Mouse (Mus musculus) forebrain, embryonic 10.5 days (tissue): ENCODE measurements around the gene Cxadr. TPM values are rescaled to one million over a fixed set of nuclear protein-coding genes. Genes with fewer than 3 reads are reported as not detected.

Experiments used
- DNase-seq: peaks from one replicate; pipeline ENCODE4 v3.0.0-alpha.2; 2017; ENCODE audit warnings: low spot score; ENCODE audit errors: extremely low spot score
- H3K27ac ChIP-seq: fragments of 300-500 bp; sonication (generic); 2 replicates; pipeline ENCODE4 v1.5.1; 2016; ENCODE audit warnings: mild to moderate bottlenecking
- H3K27me3 ChIP-seq: fragments of 300-500 bp; sonication (generic); 2 replicates; pipeline ENCODE4 v1.6.1; 2016; ENCODE audit warnings: mild to moderate bottlenecking; ENCODE audit not compliant: poor library complexity, severe bottlenecking
- H3K36me3 ChIP-seq: fragments of 300-500 bp; sonication (generic); replicated peaks from 2 replicates; pipeline ENCODE4 v1.6.1; 2016; ENCODE audit warnings: mild to moderate bottlenecking, moderate library complexity
- H3K4me1 ChIP-seq: fragments of 300-500 bp; sonication (generic); 2 replicates; pipeline ENCODE4 v1.6.1; 2016
- H3K4me3 ChIP-seq: fragments of 300-500 bp; sonication (generic); 2 replicates; pipeline ENCODE4 v1.5.1; 2016; ENCODE audit warnings: mild to moderate bottlenecking, moderate library complexity
- H3K9me3 ChIP-seq: fragments of 300-500 bp; sonication (generic); 2 replicates; pipeline ENCODE4 v1.6.1; 2016; ENCODE audit warnings: mild to moderate bottlenecking, moderate library complexity
- WGBS: fragments of 180-500 bp; shearing (Covaris S2); methylation state at CpG from one replicate; pipeline ENCODE4 v1.1.7; 2016; 5-methylcytosine and 5-hydroxymethylcytosine counted together
- polyA plus RNA-seq: library from polyadenylated mRNA; unstranded; fragments of >200 nt; fragmentation: Nextera tagmentation; extraction: Ambion mirVana; gene quantifications from 2 replicates; pipeline ENCODE4 v1.2.1, GENCODE M21; 2016

Gene Cxadr
- polyA plus RNA-seq, 1 experiment from 2014 or later, result 67.8 TPM

GRCm38 (mm10) chr16:78283231-78283630 is 18.1 kb upstream of the Cxadr start:
- H3K27me3 ChIP-seq, result no peaks in the 10 kb centered on the region; the same call in 1 of the 2 replicates
- no peaks in the 10 kb centered on the region for H3K9me3 ChIP-seq
- H3K36me3 ChIP-seq, result no peaks in the 10 kb centered on the region
- H3K4me1 ChIP-seq, result 0 out of 2 replicates have a peak, but pooled peaks cover 3% of the 10 kb centered on the region
- DNase-seq, result no peak
- H3K27ac ChIP-seq, result no peak overlapping the region
- 86% methylated on average over 5 of the region's 5 CpGs for WGBS
- H3K4me3 ChIP-seq, result no peak overlapping the region

- H3K36me3 ChIP-seq, result no peaks in the 10 kb centered on the region
- peaks cover 18% of the 10 kb centered on the region for H3K4me1 ChIP-seq
- WGBS, result 87% methylated on average over 1 of the region's 1 CpGs
- no peak for DNase-seq
- H3K27ac ChIP-seq, result no peak overlapping the region
- H3K9me3 ChIP-seq, result no peaks in the 10 kb centered on the region
- no peak overlapping the region for H3K4me3 ChIP-seq
- no peaks in the 10 kb centered on the region; the same call in 1 of the 2 replicates for H3K27me3 ChIP-seq
These were observed 7.2 kb upstream of the Cxadr start for GRCm38 (mm10) chr16:78294051-78294450.

- peaks cover 21% of the 10 kb centered on the region for H3K4me1 ChIP-seq
- H3K4me3 ChIP-seq, result no peak overlapping the region
- no peaks in the 10 kb centered on the region for H3K36me3 ChIP-seq
- H3K27me3 ChIP-seq, result no peaks in the 10 kb centered on the region; the same call in 1 of the 2 replicates
- WGBS, result 52% methylated on average over 5 of the region's 5 CpGs
- no peak for DNase-seq
- H3K27ac ChIP-seq, result no peak overlapping the region
- no peaks in the 10 kb centered on the region for H3K9me3 ChIP-seq
These were observed 6.5 kb upstream of the Cxadr start for GRCm38 (mm10) chr16:78294606-78295275.

- Histone ChIP-seq H3K4me3 (no peak overlapping the region), H3K27ac (peak overlapping the region; percentile 35; the same call in 1 of the 2 replicates), H3K27me3 (no peaks in the 10 kb centered on the region; the same call in 1 of the 2 replicates), H3K9me3 (no peaks in the 10 kb centered on the region), H3K4me1 (peaks cover 29% of the 10 kb centered on the region), H3K36me3 (no peaks in the 10 kb centered on the region)
- WGBS, result 42% methylated on average over 4 of the region's 4 CpGs
- DNase-seq, result no peak
These were observed 5.7 kb upstream of the Cxadr start for GRCm38 (mm10) chr16:78295601-78296000.

- 67% methylated on average over 9 of the region's 9 CpGs for WGBS
- no peak for DNase-seq
- Histone ChIP-seq H3K27me3 (no peaks in the 10 kb centered on the region; the same call in 1 of the 2 replicates), H3K4me3 (no peak overlapping the region), H3K4me1 (peaks cover 34% of the 10 kb centered on the region), H3K9me3 (no peaks in the 10 kb centered on the region), H3K36me3 (no peaks in the 10 kb centered on the region), H3K27ac (peak overlapping the region; percentile 35; the same call in 1 of the 2 replicates)
These were observed 5.2 kb upstream of the Cxadr start for GRCm38 (mm10) chr16:78296114-78296513.

GRCm38 (mm10) chr16:78301831-78302677 is 765 bp downstream of the Cxadr start:
- Histone ChIP-seq H3K27ac (peak overlapping the region; percentile 97), H3K4me1 (peaks cover 46% of the 10 kb centered on the region), H3K4me3 (peak overlapping the region; percentile 96), H3K27me3 (no peaks in the 10 kb centered on the region), H3K9me3 (no peaks in the 10 kb centered on the region), H3K36me3 (peaks cover 35% of the 10 kb centered on the region)
- DNase-seq, result no peak
- WGBS, result under 1% methylated on average over 64 of the region's 65 CpGs

- WGBS, result 5% methylated on average over 10 of the region's 10 CpGs
These were observed 1.4 kb downstream of the Cxadr start for GRCm38 (mm10) chr16:78302678-78303050.

GRCm38 (mm10) chr16:78305606-78306100 is 4.4 kb downstream of the Cxadr start:
- Histone ChIP-seq H3K4me3 (no peak overlapping the region), H3K9me3 (no peaks in the 10 kb centered on the region), H3K36me3 (peaks cover 69% of the 10 kb centered on the region), H3K4me1 (peaks cover 43% of the 10 kb centered on the region), H3K27me3 (no peaks in the 10 kb centered on the region), H3K27ac (no peak overlapping the region)
- no peak for DNase-seq
- WGBS, result 91% methylated on average over 12 of the region's 12 CpGs

More at GRCm38 (mm10) chr16:78302678-78303050, 1.4 kb downstream of the Cxadr start:
- Histone ChIP-seq H3K4me1 (peaks cover 49% of the 10 kb centered on the region), H3K27me3 (no peaks in the 10 kb centered on the region), H3K9me3 (no peaks in the 10 kb centered on the region), H3K4me3 (peak overlapping the region; percentile 96), H3K36me3 (peaks cover 41% of the 10 kb centered on the region), H3K27ac (peak overlapping the region; percentile 97)
- peak; percentile 25 for DNase-seq

- Histone ChIP-seq H3K4me1 (peaks cover 45% of the 10 kb centered on the region), H3K9me3 (no peaks in the 10 kb centered on the region), H3K27ac (no peak overlapping the region), H3K36me3 (peaks cover 77% of the 10 kb centered on the region), H3K4me3 (no peak overlapping the region), H3K27me3 (no peaks in the 10 kb centered on the region)
- 90% methylated on average over 8 of the region's 8 CpGs for WGBS
- no peak for DNase-seq
These were observed 5.3 kb downstream of the Cxadr start for GRCm38 (mm10) chr16:78306606-78307005.

- H3K4me3 ChIP-seq, result no peak overlapping the region
- peaks cover 85% of the 10 kb centered on the region for H3K36me3 ChIP-seq
- no peak for DNase-seq
These were observed 6.3 kb downstream of the Cxadr start for GRCm38 (mm10) chr16:78307476-78308192.

GRCm38 (mm10) chr16:78309258-78309657 is 8.0 kb downstream of the Cxadr start:
- 90% methylated on average over 6 of the region's 6 CpGs for WGBS
- no peak for DNase-seq

More at GRCm38 (mm10) chr16:78307476-78308192, 6.3 kb downstream of the Cxadr start:
- 96% methylated on average over 16 of the region's 16 CpGs for WGBS
- Histone ChIP-seq H3K4me1 (peaks cover 53% of the 10 kb centered on the region), H3K27ac (no peak overlapping the region), H3K9me3 (no peaks in the 10 kb centered on the region), H3K27me3 (no peaks in the 10 kb centered on the region)

GRCm38 (mm10) chr16:78313135-78313887 is 12.0 kb downstream of the Cxadr start:
- no peak for DNase-seq
- H3K36me3 ChIP-seq, result peaks cover 53% of the 10 kb centered on the region
- peaks cover 60% of the 10 kb centered on the region for H3K4me1 ChIP-seq
- H3K4me3 ChIP-seq, result peak overlapping the region; percentile 16; the same call in 1 of the 2 replicates
- WGBS, result 60% methylated on average over 16 of the region's 16 CpGs
- H3K27ac ChIP-seq, result peak overlapping the region; percentile 72
- H3K27me3 ChIP-seq, result no peaks in the 10 kb centered on the region
- no peaks in the 10 kb centered on the region for H3K9me3 ChIP-seq

More at GRCm38 (mm10) chr16:78309258-78309657, 8.0 kb downstream of the Cxadr start:
- H3K27ac ChIP-seq, result no peak overlapping the region
- peaks cover 53% of the 10 kb centered on the region for H3K4me1 ChIP-seq
- H3K4me3 ChIP-seq, result no peak overlapping the region
- peaks cover 77% of the 10 kb centered on the region for H3K36me3 ChIP-seq
- no peaks in the 10 kb centered on the region for H3K27me3 ChIP-seq
- H3K9me3 ChIP-seq, result no peaks in the 10 kb centered on the region
